Mouse (Mus musculus): ENCODE measurements at regions not wholly inside any gene's neighbourhood (a gene's known extent, or its start where the extent isn't known, plus 50 kb on each side); places are given as distances from the start of the nearest gene placed in this dataset.

- TF ChIP-seq EP300 (IDR thresholded peaks at IDR 0.05; ENCODE audit: low read depth) (no peak), CTCF (IDR thresholded peaks at IDR 0.05; ENCODE audit: low read depth) (no peak)
- ATAC-seq (ENCODE audit: insufficient read depth): no peak
- Histone ChIP-seq H3K4me3 (ENCODE audit: insufficient read depth in 1 of 2, low read depth in 2 of 2, low read length in 2 of 2) (no peak overlapping the region), H3K9ac (replicated peaks) (no peak overlapping the region), H3K36me3 (replicated peaks; ENCODE audit: control insufficient read depth, insufficient read depth, low read depth) (no peaks in the 10 kb centered on the region), H3K4me2 (ENCODE audit: low read depth) (no peak overlapping the region), H3K27me3 (ENCODE audit: control insufficient read depth, insufficient read depth, low read length) (no peaks in the 10 kb centered on the region), H3K4me1 (replicated peaks; ENCODE audit: control insufficient read depth in 2 of 2, insufficient read depth in 2 of 2, low read length in 1 of 2) (no peaks in the 10 kb centered on the region), H3K9me3 (ENCODE audit: control insufficient read depth, low read length) (no peaks in the 10 kb centered on the region), H3K27ac (no peak overlapping the region)
- no peak for DNase-seq (ENCODE audit: low read depth in 3 of 3, low spot score in 3 of 3)
- WGBS (ENCODE audit: insufficient replicate concordance): 75% methylated on average over 5 of the region's 5 CpGs
These were observed 376.5 kb downstream of the Fgf9 start for GRCm38 (mm10) chr14:58446776-58447354.

DNA sequence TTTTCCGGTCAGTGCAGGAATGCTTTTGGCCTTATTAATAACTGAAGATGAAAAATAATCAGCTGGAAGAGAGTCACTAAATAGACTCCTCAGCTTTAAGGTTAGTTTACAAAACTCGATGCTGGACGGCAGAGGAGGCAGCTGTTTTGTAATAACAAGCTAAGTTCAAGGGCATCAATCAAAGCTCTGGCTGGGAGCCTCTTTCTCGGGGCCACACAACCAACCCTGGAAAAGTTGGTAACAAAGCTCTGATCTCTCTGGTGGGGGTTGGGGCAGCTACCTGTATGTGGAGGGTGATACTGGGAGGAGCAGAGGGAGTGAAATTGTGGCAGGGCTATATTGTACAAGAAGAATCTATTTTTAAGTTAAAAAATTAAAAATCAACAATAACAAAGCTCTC lies 374.1 kb downstream of the Fgf9 start:
- ATAC-seq (ENCODE audit: insufficient read depth): no peak
- Histone ChIP-seq H3K36me3 (replicated peaks; ENCODE audit: control insufficient read depth, insufficient read depth, low read depth) (no peaks in the 10 kb centered on the region), H3K4me1 (replicated peaks; ENCODE audit: control insufficient read depth in 2 of 2, insufficient read depth in 2 of 2, low read length in 1 of 2) (no peaks in the 10 kb centered on the region), H3K9me3 (ENCODE audit: control insufficient read depth, low read length) (no peaks in the 10 kb centered on the region), H3K4me3 (ENCODE audit: insufficient read depth in 1 of 2, low read depth in 2 of 2, low read length in 2 of 2) (no peak overlapping the region), H3K27me3 (ENCODE audit: control insufficient read depth, insufficient read depth, low read length) (no peaks in the 10 kb centered on the region), H3K27ac (no peak overlapping the region), H3K4me2 (ENCODE audit: low read depth) (no peak overlapping the region), H3K9ac (replicated peaks) (no peak overlapping the region)
- 44% methylated on average over 4 of the region's 4 CpGs for WGBS (ENCODE audit: insufficient replicate concordance)
- no peak for TF ChIP-seq EP300 (IDR thresholded peaks at IDR 0.05; ENCODE audit: low read depth)
- no peak for TF ChIP-seq CTCF (IDR thresholded peaks at IDR 0.05; ENCODE audit: low read depth)
- DNase-seq (ENCODE audit: low read depth in 3 of 3, low spot score in 3 of 3): no peak

- no peaks in the 10 kb centered on the region for H3K27me3 ChIP-seq (ENCODE audit: control insufficient read depth, insufficient read depth, low read length)
- ATAC-seq (ENCODE audit: insufficient read depth) (no peak), DNase-seq (ENCODE audit: low read depth in 3 of 3, low spot score in 3 of 3) (no peak)
- no peak overlapping the region for H3K9ac ChIP-seq (replicated peaks)
- no peak overlapping the region for H3K27ac ChIP-seq
- no peak overlapping the region for H3K4me3 ChIP-seq (ENCODE audit: insufficient read depth in 1 of 2, low read depth in 2 of 2, low read length in 2 of 2)
- no peaks in the 10 kb centered on the region for H3K36me3 ChIP-seq (replicated peaks; ENCODE audit: control insufficient read depth, insufficient read depth, low read depth)
- TF ChIP-seq CTCF (IDR thresholded peaks at IDR 0.05; ENCODE audit: low read depth) (no peak), EP300 (IDR thresholded peaks at IDR 0.05; ENCODE audit: low read depth) (no peak)
- H3K4me1 ChIP-seq (replicated peaks; ENCODE audit: control insufficient read depth in 2 of 2, insufficient read depth in 2 of 2, low read length in 1 of 2): no peaks in the 10 kb centered on the region
- no peaks in the 10 kb centered on the region for H3K9me3 ChIP-seq (ENCODE audit: control insufficient read depth, low read length)
- no peak overlapping the region for H3K4me2 ChIP-seq (ENCODE audit: low read depth)
- WGBS (ENCODE audit: insufficient replicate concordance): 60% methylated on average over 3 of the region's 3 CpGs
These were observed 372.2 kb downstream of the Fgf9 start for GRCm38 (mm10) chr14:58442501-58442900.

DNA sequence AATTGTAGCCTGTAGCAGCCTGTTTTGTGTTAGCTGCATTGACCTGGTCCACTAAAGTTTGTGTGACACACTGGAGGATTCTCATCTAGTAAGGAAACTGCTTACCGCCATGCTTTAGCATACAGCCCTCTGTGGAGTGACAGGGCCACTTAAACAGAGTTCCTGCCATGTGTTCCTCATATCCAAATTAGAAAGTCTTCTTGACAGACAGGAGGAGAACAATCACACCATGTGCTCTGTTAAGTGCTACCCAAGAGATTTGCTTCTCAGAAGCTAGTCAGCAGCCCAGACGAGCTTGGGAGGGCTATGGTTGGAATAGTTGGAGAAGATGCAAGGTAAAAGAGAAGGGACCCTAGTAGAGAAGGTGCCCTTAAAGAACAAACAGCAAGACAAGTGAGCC lies 369.6 kb downstream of the Fgf9 start:
- no peaks in the 10 kb centered on the region for H3K4me1 ChIP-seq (replicated peaks; ENCODE audit: control insufficient read depth in 2 of 2, insufficient read depth in 2 of 2, low read length in 1 of 2)
- H3K27me3 ChIP-seq (ENCODE audit: control insufficient read depth, insufficient read depth, low read length): no peaks in the 10 kb centered on the region
- H3K36me3 ChIP-seq (replicated peaks; ENCODE audit: control insufficient read depth, insufficient read depth, low read depth): no peaks in the 10 kb centered on the region
- H3K9me3 ChIP-seq (ENCODE audit: control insufficient read depth, low read length): no peaks in the 10 kb centered on the region
- no peak for TF ChIP-seq CTCF (IDR thresholded peaks at IDR 0.05; ENCODE audit: low read depth)
- no peak for TF ChIP-seq EP300 (IDR thresholded peaks at IDR 0.05; ENCODE audit: low read depth)
- no peak overlapping the region for H3K9ac ChIP-seq (replicated peaks)
- no peak overlapping the region for H3K27ac ChIP-seq
- 64% methylated on average over 2 of the region's 2 CpGs for WGBS (ENCODE audit: insufficient replicate concordance)
- H3K4me3 ChIP-seq (ENCODE audit: insufficient read depth in 1 of 2, low read depth in 2 of 2, low read length in 2 of 2): no peak overlapping the region
- no peak for ATAC-seq (ENCODE audit: insufficient read depth)
- no peak for DNase-seq (ENCODE audit: low read depth in 3 of 3, low spot score in 3 of 3)
- no peak overlapping the region for H3K4me2 ChIP-seq (ENCODE audit: low read depth)

DNA sequence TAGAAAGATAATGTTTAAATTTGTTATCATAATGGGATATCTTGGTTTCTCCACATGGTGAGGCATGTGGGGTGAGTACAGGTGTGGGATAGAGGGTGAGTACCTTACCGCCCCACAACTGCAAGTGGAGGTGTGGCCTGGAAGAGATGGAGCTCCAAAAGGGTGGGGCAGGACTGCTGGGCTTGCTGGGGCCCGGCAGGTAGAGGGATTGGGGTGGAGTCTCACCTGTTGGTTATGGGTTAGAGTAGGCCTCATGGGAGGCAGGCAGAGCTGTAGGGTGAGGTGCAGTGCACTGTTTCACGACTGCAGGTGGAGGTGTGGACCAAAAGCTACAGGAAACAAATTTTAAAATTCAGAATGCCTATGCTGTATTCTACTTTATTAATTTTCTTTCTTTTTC lies 365.7 kb downstream of the Fgf9 start:
- no peak for ATAC-seq (ENCODE audit: insufficient read depth)
- Histone ChIP-seq H3K9me3 (ENCODE audit: control insufficient read depth, low read length) (no peaks in the 10 kb centered on the region), H3K4me3 (ENCODE audit: insufficient read depth in 1 of 2, low read depth in 2 of 2, low read length in 2 of 2) (no peak overlapping the region), H3K9ac (replicated peaks) (no peak overlapping the region), H3K4me1 (replicated peaks; ENCODE audit: control insufficient read depth in 2 of 2, insufficient read depth in 2 of 2, low read length in 1 of 2) (no peaks in the 10 kb centered on the region), H3K27me3 (ENCODE audit: control insufficient read depth, insufficient read depth, low read length) (no peaks in the 10 kb centered on the region), H3K4me2 (ENCODE audit: low read depth) (no peak overlapping the region), H3K36me3 (replicated peaks; ENCODE audit: control insufficient read depth, insufficient read depth, low read depth) (no peaks in the 10 kb centered on the region), H3K27ac (no peak overlapping the region)
- DNase-seq (ENCODE audit: low read depth in 3 of 3, low spot score in 3 of 3): no peak
- TF ChIP-seq EP300 (IDR thresholded peaks at IDR 0.05; ENCODE audit: low read depth) (no peak), CTCF (IDR thresholded peaks at IDR 0.05; ENCODE audit: low read depth) (no peak)
- WGBS (ENCODE audit: insufficient replicate concordance): 42% methylated on average over 3 of the region's 3 CpGs
